Mouse (Mus musculus): ENCODE results near the gene Traf3ip1. TPM values are rescaled to one million over a fixed set of nuclear protein-coding genes. Genes with fewer than 3 reads are reported as not detected.

The Traf3ip1 gene
- 4.4 TPM for polyA plus RNA-seq (2017; shearing (Covaris generic))

DNA sequence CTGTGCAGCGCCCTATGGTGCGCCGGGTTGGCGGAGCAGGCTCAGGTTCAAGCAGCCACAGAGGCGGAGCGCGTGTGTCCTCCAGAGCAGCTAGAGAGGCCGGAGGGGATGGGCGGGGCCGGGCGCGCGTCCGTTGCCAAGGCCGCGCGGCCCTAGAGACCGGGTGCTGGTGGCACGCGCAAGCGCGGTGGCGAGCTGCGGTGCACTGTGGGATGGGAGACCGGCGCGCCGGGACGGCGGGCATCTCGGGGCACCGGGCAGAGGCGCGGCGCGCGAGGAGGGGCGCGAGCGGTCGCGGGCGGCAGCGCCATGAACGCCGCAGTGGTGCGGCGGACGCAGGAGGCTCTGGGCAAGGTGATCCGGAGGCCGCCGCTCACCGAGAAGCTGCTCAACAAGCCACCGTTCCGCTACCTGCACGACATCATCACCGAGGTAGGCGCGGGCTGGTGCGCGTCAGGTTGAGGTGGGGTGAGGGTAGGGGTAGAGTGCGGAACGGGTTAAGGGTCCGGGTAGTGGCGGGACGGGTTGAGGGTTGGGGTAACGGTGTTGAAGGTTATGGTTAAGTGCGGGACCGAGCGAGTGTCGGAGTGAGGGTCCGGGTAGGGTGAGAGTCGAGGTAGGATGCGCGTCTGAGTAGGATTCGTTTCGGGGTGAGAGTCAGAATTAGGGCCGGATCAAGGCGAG, at the start of gene Traf3ip1:
Gene Traf3ip1 (plus strand): TSS at position 191 of the 684 bp plus-strand sequence.

DNA sequence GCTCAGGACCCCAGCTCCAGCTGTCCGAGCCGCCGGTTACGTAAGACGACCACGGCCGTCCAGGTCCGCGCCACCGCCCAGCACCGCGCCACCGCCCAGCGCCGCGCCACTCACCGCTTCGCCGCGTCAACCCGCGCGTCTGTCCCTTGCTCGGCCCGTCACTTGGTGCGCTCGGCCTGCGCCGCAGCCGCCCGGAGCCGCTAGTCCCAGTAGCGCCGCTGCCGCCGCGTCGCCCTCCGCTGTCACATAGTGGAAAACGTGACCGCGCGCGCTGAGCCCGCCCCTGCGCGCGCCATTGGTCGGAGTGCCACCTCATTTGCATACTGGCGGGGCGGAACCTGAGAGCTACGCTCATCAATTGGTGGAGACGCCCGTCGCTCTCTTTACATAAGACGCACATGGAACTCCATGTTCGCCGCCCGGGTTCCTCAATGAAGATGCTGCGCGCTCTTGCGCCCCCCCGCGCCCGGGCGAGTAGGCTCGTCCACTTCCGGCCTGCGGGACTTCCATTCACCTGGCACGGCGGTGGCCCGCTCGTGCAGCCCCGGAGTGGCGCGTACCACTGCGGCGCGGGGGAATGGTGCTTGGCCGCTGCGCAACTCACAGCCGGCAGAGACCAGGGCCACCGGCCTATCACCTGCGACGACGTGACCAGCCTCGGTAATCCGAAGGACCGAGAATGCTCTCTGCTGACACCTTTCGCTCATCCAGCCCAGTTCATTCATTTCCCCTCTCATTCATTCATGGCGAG, 35.2 kb upstream of the Traf3ip1 start, which contains the start of gene Per2:
Gene Per2 (minus strand): TSS at position 266 of the 751 bp plus-strand sequence.

DNA sequence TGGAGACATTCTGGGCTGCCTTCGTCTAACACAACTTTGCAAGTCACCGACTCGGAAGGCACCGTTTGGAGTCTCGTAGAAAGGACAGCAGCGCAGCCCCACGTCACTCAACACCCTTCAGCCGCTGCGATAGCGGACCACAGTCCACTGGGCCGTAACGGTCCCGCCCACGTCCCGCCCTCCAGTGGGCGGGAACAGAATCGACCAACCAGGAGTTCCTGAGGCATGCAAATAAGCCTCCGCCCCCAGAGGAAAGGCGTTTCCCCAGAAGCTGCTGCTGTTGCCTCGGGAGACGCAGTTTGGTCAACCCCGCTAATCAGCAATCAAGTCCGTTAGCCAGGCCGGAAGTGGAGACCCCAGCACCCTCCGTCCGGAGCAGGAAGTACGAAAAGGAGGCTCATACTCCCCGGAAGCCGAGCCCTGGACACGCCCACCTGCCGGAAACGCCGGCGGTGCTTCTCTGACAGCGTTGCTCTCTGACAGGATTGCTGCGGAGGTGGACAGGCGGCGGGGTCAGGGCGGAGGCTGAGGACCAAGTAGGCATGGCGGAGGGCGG, 45.9 kb downstream of the Traf3ip1 start, which contains the start of gene Asb1:
Gene Asb1 (plus strand): TSS at position 274 of the 556 bp plus-strand sequence.

Other genes starting within 250 kb of the Traf3ip1 start
- gene Ube2f, start 244.3 kb upstream of the Traf3ip1 start, polyA plus RNA-seq (2017; shearing (Covaris generic)): 51.0 TPM
- gene Scly, start 196.3 kb upstream of the Traf3ip1 start, polyA plus RNA-seq (2017; shearing (Covaris generic)): 16.2 TPM
- gene Espnl, start 172.6 kb upstream of the Traf3ip1 start, polyA plus RNA-seq (2017; shearing (Covaris generic)): not detected
- gene Klhl30, start 143.6 kb upstream of the Traf3ip1 start, polyA plus RNA-seq (2017; shearing (Covaris generic)): not detected
- gene Erfe, start 128.2 kb upstream of the Traf3ip1 start, polyA plus RNA-seq (2017; shearing (Covaris generic)): not detected
- gene Ilkap, start 95.8 kb upstream of the Traf3ip1 start, polyA plus RNA-seq (2017; shearing (Covaris generic)): 125 TPM
- gene Hes6, start 80.6 kb upstream of the Traf3ip1 start, polyA plus RNA-seq (2017; shearing (Covaris generic)): 42.5 TPM
- 8.5 TPM for gene Per2, start 35.3 kb upstream of the Traf3ip1 start, polyA plus RNA-seq (2017; shearing (Covaris generic))
- gene Asb1, start 45.9 kb downstream of the Traf3ip1 start, polyA plus RNA-seq (2017; shearing (Covaris generic)): 6.9 TPM

All from naive thymus-derived CD4-positive, alpha-beta T cell, adult 5 months (primary cell).